Mouse (Mus musculus) thymus, postnatal 4 days (tissue): Measurements from ENCODE around the gene Washc3.

Experiments
- DNase-seq: peaks from one replicate; pipeline ENCODE4 v3.0.0; 2021

Washc3 gene

GRCm38 (mm10) chr10:88260309-88260708 is 59.4 kb downstream of the Washc3 start:
- DNase-seq: no peak

- no peak for DNase-seq
Observed at GRCm38 (mm10) chr10:88261186-88261585, 60.3 kb downstream of the Washc3 start.

GRCm38 (mm10) chr10:88263383-88263782 is 62.5 kb downstream of the Washc3 start:
- no peak for DNase-seq

- no peak for DNase-seq
Observed at GRCm38 (mm10) chr10:88274045-88274444, 73.2 kb downstream of the Washc3 start.

GRCm38 (mm10) chr10:88281699-88282098 is 80.8 kb downstream of the Washc3 start:
- DNase-seq: no peak

GRCm38 (mm10) chr10:88284343-88284990 is 83.6 kb downstream of the Washc3 start:
- no peak for DNase-seq

- no peak for DNase-seq
Observed at GRCm38 (mm10) chr10:88287261-88287660, 86.4 kb downstream of the Washc3 start.

- no peak for DNase-seq
Observed at GRCm38 (mm10) chr10:88288061-88288460, 87.2 kb downstream of the Washc3 start.

GRCm38 (mm10) chr10:88295091-88295490 is 94.2 kb downstream of the Washc3 start:
- no peak for DNase-seq
